Mouse (Mus musculus) WW6 (cell line): ENCODE data around the gene Mafb.

Experiments
- DNase-seq: peaks from one replicate; pipeline ENCODE4 v3.0.0-alpha.2; 2013; ENCODE audit warnings: low read depth, low spot score

Mafb gene

GRCm38 (mm10) chr2:160327716-160328115 is 39.1 kb downstream of the Mafb start:
- DNase-seq = no peak

GRCm38 (mm10) chr2:160327167-160327566 is 39.7 kb downstream of the Mafb start:
- DNase-seq = no peak

GRCm38 (mm10) chr2:160325105-160325644 is 41.7 kb downstream of the Mafb start:
- no peak for DNase-seq

DNA sequence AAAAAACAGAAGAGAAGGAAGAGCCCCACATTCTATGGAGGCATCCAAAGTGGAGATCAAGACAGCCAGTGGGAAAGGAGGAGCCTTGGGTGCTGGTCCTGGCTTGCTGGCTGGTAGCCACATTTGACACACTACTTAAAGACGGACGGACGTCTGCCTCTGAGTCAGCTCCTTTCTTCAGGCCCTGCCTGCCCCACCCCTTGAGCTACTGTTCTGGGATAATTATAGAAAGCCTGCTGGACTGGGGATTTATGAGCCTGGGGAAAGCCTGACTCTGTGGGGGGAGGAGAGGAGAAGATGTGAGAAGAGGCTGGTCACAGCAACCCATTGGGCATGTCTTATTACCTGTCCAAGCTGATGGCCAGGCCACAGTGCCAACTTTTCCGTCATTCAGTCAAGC is 45.0 kb downstream of the Mafb start:
- no peak for DNase-seq

GRCm38 (mm10) chr2:160318255-160318654 is 48.6 kb downstream of the Mafb start:
- DNase-seq = no peak
